Mouse (Mus musculus) lung, embryonic 15.5 days (tissue): ENCODE results near the gene Vcp. TPM values are rescaled to one million over a fixed set of nuclear protein-coding genes. Genes with fewer than 3 reads are reported as not detected.

ENCODE experiments used
- ATAC-seq: fragments of 200-750 bp; cut with Nextera tagmentation; 2 replicates; pipeline ENCODE4 v1.8.0; 2017; ENCODE audit warnings: moderate number of reproducible peaks, borderline replicate concordance; ENCODE audit not compliant: low FRiP score, low TSS enrichment; ENCODE audit errors: extremely low read depth
- H3K27ac ChIP-seq: fragments of 300-500 bp; sonication (generic); 2 replicates; pipeline ENCODE4 v1.5.1; 2015; ENCODE audit warnings: moderate library complexity, mild to moderate bottlenecking, inconsistent platforms
- H3K27me3 ChIP-seq: fragments of 300-500 bp; sonication (generic); 2 replicates; pipeline ENCODE4 v1.6.1; 2015; ENCODE audit warnings: inconsistent platforms
- H3K36me3 ChIP-seq: fragments of 300-500 bp; sonication (generic); 2 replicates; pipeline ENCODE4 v1.6.1; 2015; ENCODE audit warnings: inconsistent platforms
- H3K4me1 ChIP-seq: fragments of 300-500 bp; sonication (generic); 2 replicates; pipeline ENCODE4 v1.6.1; 2015; ENCODE audit warnings: inconsistent platforms
- H3K4me2 ChIP-seq: fragments of 300-500 bp; sonication (generic); 2 replicates; pipeline ENCODE4 v1.6.1; 2015; ENCODE audit warnings: inconsistent platforms, mild to moderate bottlenecking, moderate library complexity
- H3K4me3 ChIP-seq: fragments of 300-500 bp; sonication (generic); 2 replicates; pipeline ENCODE4 v1.5.1; 2015; ENCODE audit warnings: mild to moderate bottlenecking, inconsistent platforms
- H3K9ac ChIP-seq: fragments of 300-500 bp; sonication (generic); 2 replicates; pipeline ENCODE4 v1.6.1; 2015; ENCODE audit warnings: inconsistent platforms
- H3K9me3 ChIP-seq: fragments of 300-500 bp; sonication (generic); 2 replicates; pipeline ENCODE4 v1.6.1; 2016; ENCODE audit warnings: inconsistent platforms
- WGBS: fragments of 180-500 bp; shearing (Covaris S2); methylation state at CpG from one replicate; pipeline ENCODE4 v1.1.7; 2015; 5-methylcytosine and 5-hydroxymethylcytosine counted together
- polyA plus RNA-seq: library from polyadenylated mRNA; unstranded; fragments of >200 nt; fragmentation: Nextera tagmentation; extraction: Ambion mirVana; gene quantifications from 2 replicates; pipeline ENCODE4 v1.2.1, GENCODE M21; 2015

Vcp gene
- polyA plus RNA-seq, 1 experiment from 2014 or later, result 557 TPM

DNA sequence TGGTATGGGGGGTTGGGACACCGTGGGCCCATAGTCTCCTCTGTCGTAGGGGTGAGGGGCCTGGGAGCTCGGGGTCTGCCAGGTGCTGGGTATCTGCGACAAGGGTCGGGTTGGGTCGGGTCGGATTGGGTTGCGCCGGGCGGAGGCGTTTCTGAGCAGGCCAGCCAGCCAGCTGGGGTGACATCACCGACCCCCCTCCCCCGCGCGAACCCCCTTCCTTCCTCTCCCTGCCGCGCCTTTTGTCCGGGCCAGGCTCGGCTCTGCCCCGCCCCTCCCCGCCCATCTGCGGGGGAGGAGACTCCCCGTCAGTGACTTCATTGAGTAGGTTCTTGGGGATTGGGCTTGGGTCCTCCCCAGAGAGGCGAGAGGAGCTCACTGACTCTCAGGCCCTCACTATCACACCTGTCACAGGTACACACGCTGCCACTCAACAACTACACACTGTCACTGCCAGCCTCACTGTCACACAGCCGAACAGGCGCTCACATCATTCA is 50.2 kb downstream of the Vcp start:
- peak overlapping the region; percentile 85 for H3K4me3 ChIP-seq

DNA sequence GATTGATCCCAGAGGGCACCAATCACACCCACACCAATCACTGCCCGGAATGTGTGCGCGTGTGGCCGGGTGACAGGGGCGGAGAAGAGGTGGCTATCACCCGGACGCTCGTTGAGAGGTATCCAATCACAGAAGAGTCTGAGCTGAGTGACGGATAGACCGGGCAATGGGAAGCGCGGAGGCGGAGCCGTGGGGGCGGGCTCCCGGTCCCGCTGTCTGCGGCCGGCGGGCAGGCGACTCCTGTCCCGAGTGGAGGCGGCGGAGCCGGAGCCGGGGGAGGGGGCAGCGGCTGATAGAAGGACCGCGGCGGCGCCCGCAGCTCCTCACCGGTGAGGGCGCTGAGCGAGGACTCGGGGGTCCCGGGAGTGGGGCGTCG is 50.6 kb downstream of the Vcp start, which contains the start of gene Dnajb5:
Gene Dnajb5 (plus strand): TSS at position 139 of the 376 bp plus-strand sequence.
- peak within 1 kb of the TSS; percentile 83 for H3K4me2 ChIP-seq
- WGBS, result under 1% methylated on average over 37 of the region's 39 CpGs
- no peaks in the 10 kb centered on the region for H3K9me3 ChIP-seq
- H3K36me3 ChIP-seq, result no peaks in the 10 kb centered on the region
- H3K27ac ChIP-seq, result peak within 1 kb of the TSS; percentile 91
- peak within 1 kb of the TSS; percentile 85 for H3K4me3 ChIP-seq
- H3K9ac ChIP-seq, result peak within 1 kb of the TSS; percentile 87
- peaks cover 19% of the 10 kb centered on the region for H3K27me3 ChIP-seq
- H3K4me1 ChIP-seq, result peaks cover 23% of the 10 kb centered on the region
- peak; percentile 96 for ATAC-seq

More for the DNA sequence above, 50.2 kb downstream of the Vcp start:
- peak overlapping the region; percentile 87 for H3K9ac ChIP-seq
- ATAC-seq, result peak; percentile 83
- peak overlapping the region; percentile 83 for H3K4me2 ChIP-seq
- H3K4me1 ChIP-seq, result peaks cover 23% of the 10 kb centered on the region
- H3K36me3 ChIP-seq, result no peaks in the 10 kb centered on the region
- no peaks in the 10 kb centered on the region for H3K9me3 ChIP-seq
- 1% methylated on average over 24 of the region's 27 CpGs for WGBS
- peak overlapping the region; percentile 91 for H3K27ac ChIP-seq
- peaks cover 19% of the 10 kb centered on the region for H3K27me3 ChIP-seq

DNA sequence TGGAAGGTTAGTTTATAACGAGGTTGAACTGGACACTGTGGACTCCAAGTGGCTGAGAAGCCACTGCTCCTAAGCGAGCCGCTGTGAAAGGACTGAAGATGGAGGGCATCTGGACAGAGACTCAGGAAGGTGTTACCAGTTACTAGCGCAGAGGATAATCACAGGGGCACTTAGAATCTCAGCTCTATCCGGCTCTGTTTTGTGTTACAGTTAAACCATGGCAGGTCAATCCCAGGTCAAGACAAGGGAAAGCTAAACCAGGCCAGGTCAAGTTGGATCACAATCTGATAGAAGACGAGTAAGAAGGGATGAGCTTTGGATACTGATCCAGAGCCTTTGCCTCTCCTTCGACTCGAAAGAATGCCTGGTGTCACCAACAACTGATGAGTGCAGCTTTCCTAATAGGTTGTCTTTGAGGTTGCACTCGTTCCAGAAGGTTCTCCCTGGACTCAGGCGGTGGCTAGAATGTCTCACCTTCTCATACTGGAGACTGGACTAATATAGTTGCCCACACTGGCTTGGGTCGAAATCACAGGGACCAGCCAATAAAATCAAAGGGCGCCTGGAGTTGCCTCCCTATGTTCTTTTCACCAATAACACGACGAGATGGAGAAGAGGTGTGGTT is 51.1 kb downstream of the Vcp start:
- Histone ChIP-seq H3K36me3 (no peaks in the 10 kb centered on the region), H3K9ac (no peak overlapping the region), H3K4me3 (peak overlapping the region; percentile 85), H3K4me2 (peak overlapping the region; percentile 83), H3K4me1 (peaks cover 23% of the 10 kb centered on the region), H3K9me3 (no peaks in the 10 kb centered on the region), H3K27ac (no peak overlapping the region), H3K27me3 (peaks cover 22% of the 10 kb centered on the region)
- 7% methylated on average over 14 of the region's 14 CpGs for WGBS
- ATAC-seq, result no peak

DNA sequence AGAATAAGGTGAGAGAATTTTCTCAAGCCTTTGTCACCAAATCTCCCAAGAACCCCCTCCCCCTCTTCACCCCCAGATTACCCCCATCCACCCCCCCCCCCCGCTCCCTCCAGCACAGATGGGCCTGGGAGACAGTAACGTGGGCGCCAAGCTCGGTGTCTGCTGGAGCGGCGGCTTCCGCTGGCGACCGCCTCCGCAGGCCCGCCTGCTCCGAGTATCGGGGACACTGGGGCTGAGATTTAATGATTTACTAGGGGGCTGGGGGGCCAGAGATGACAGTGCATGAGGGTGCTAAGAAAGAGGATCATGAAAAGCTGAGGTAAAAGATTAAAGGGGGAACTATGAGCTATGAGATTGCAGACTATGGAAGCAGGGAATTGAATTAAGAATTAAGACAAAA is 51.8 kb downstream of the Vcp start:
- Histone ChIP-seq H3K9me3 (no peaks in the 10 kb centered on the region), H3K4me3 (no peak overlapping the region), H3K27me3 (peaks cover 23% of the 10 kb centered on the region), H3K36me3 (no peaks in the 10 kb centered on the region), H3K4me1 (peaks cover 23% of the 10 kb centered on the region), H3K4me2 (no peak overlapping the region), H3K27ac (no peak overlapping the region), H3K9ac (no peak overlapping the region)
- no peak for ATAC-seq
- WGBS, result 26% methylated on average over 13 of the region's 13 CpGs

DNA sequence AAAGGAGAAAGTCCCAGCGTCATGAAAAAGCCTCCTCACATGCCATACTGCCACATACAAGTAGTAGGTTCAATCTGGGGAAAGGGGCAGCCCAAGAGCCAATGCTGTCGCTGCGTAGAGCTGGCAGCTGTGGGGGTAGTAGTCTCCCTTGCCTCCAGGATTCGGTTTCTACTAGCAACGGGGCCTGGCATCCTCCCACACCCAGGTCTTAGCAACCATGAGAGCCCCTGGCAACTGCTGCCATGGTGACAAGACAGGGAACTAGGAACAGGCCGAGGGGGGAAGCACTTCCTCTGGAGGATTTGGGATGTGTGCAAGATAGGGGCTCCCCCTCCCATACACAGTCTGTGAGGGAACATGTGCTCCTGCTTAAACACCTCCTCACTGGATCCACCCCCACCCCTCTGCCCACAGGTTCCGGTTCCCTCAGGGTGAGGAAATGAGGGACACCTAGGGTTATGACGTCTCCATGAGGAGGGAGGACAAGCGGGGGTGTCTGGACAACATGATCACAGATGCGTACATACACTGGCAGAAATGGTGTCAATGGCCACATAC is 53.5 kb downstream of the Vcp start:
- Histone ChIP-seq H3K27ac (no peak overlapping the region), H3K4me3 (no peak overlapping the region), H3K27me3 (peaks cover 23% of the 10 kb centered on the region), H3K4me2 (no peak overlapping the region), H3K36me3 (no peaks in the 10 kb centered on the region), H3K4me1 (peaks cover 21% of the 10 kb centered on the region), H3K9ac (no peak overlapping the region), H3K9me3 (no peaks in the 10 kb centered on the region)
- WGBS, result 57% methylated on average over 10 of the region's 10 CpGs
- no peak for ATAC-seq

DNA sequence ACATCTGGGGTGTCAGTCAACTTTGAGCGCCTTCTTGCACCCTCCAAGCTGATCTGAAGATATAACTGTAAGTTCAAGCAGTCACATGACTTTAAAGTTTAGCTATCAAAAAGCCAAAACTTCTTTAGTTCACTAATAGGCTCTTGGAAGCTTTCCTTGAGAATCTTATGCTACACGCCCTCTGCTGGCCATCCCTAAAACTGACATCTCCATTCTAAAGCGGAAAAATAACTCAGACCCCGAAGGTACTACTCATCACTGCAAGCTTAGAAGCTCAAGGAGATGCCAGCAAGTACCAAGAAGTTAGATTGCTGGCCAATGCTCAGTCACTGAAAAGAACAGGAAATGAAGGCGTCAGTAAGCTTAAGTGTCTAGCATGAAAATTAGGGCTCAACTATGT is 54.4 kb downstream of the Vcp start:
- WGBS, result 6% methylated on average over 5 of the region's 5 CpGs
- Histone ChIP-seq H3K27me3 (peaks cover 23% of the 10 kb centered on the region), H3K36me3 (no peaks in the 10 kb centered on the region), H3K27ac (no peak overlapping the region), H3K4me2 (no peak overlapping the region), H3K4me1 (peaks cover 13% of the 10 kb centered on the region), H3K4me3 (no peak overlapping the region), H3K9me3 (no peaks in the 10 kb centered on the region), H3K9ac (no peak overlapping the region)
- no peak for ATAC-seq

DNA sequence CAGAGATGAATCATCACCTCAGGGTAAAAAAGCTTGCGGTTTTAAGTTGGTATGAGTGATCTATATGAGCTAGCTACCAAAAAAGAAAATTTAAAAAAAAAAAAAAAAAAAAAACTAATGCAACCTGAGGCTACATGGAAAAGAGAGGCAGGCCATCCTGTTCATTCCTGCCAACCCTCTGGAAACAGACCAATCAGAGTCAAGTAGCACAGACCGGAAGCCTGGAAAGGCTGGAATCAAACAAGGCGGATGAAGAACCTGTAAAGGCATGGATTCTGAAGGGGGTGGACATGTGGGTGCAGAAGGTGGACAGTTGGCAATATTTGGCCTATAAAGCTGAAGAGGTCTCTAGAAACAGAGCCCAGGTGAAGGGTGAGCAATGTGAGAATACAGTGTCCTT is 54.9 kb downstream of the Vcp start:
- peaks cover 23% of the 10 kb centered on the region for H3K27me3 ChIP-seq

DNA sequence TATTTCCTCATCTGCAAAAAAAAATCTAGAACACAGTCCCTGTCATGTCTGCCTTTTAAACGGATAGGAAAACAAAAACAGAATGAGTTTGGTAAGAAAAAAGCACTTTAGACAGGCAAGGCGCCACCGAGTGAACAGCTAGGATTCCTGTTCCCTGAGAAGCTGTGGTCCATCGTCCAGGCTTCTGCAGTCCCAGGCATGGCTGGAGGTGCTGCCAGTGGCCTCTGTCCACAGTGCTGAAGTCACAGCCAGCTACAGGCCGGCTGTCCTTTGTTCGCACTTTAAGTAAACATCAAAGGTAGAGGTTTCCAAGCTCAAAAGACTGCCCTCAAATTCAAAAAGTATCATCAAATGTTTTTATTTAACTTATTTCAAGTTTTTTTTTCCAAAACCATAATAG is 55.3 kb downstream of the Vcp start:
- Histone ChIP-seq H3K4me1 (peaks cover 5% of the 10 kb centered on the region; the same call in 1 of the 2 replicates), H3K9ac (no peak overlapping the region), H3K27me3 (peaks cover 23% of the 10 kb centered on the region), H3K36me3 (no peaks in the 10 kb centered on the region), H3K4me2 (no peak overlapping the region), H3K27ac (no peak overlapping the region), H3K4me3 (no peak overlapping the region), H3K9me3 (no peaks in the 10 kb centered on the region)
- WGBS, result 0% methylated on average over 6 of the region's 6 CpGs
- no peak for ATAC-seq

More for the DNA sequence above, 54.9 kb downstream of the Vcp start:
- Histone ChIP-seq H3K9ac (no peak overlapping the region), H3K4me1 (peaks cover 8% of the 10 kb centered on the region), H3K9me3 (no peaks in the 10 kb centered on the region), H3K4me3 (no peak overlapping the region), H3K27ac (no peak overlapping the region), H3K36me3 (no peaks in the 10 kb centered on the region), H3K4me2 (no peak overlapping the region)
- WGBS, result 86% methylated on average over 3 of the region's 3 CpGs
- no peak for ATAC-seq

DNA sequence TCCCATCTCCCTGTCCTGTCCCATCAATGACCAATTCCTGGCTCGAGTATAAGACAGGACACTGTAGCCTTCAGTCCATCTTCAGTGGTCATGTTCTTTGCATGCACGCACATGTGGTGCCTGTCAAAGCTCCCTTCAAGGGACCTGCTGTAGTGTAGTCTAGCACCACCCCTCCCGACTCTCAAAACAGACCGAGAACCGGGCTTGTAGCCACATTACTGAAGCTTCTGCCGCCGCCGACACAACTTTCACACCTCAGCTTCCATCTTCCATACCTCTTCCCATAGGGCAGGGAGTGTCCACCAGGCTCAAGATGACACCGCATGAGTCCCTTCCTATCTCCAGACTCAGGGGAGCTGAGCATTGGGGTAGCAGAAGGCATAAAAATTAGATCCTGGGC is 56.1 kb downstream of the Vcp start:
- Histone ChIP-seq H3K9ac (no peak overlapping the region), H3K27ac (no peak overlapping the region), H3K27me3 (peaks cover 25% of the 10 kb centered on the region), H3K4me3 (no peak overlapping the region), H3K4me2 (no peak overlapping the region), H3K4me1 (peaks cover 3% of the 10 kb centered on the region; the same call in 1 of the 2 replicates), H3K36me3 (no peaks in the 10 kb centered on the region), H3K9me3 (no peaks in the 10 kb centered on the region)
- no peak for ATAC-seq
- WGBS, result 77% methylated on average over 9 of the region's 9 CpGs

DNA sequence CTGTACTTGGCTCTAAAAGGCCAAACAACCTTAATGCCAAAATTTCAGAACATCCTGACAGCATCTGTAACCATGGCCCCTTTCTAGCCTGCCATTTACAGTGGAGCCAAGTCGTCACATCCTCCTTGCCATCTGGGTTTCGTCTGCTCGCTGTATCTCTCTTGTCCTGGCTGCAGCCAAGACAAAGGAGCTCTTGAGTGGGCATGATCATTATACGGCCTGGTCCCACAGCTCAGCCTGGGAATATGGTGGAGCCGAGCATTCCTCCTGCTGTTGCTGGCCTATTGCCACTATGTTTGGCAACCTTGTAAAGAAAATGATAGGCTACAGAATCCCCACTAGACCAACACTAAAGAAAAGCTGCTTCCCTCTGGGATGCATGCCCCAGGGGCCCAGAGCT is 57.0 kb downstream of the Vcp start:
- Histone ChIP-seq H3K9me3 (no peaks in the 10 kb centered on the region), H3K4me2 (no peak overlapping the region), H3K4me1 (no peaks in the 10 kb centered on the region), H3K36me3 (no peaks in the 10 kb centered on the region), H3K27me3 (peaks cover 30% of the 10 kb centered on the region), H3K9ac (no peak overlapping the region), H3K4me3 (no peak overlapping the region), H3K27ac (no peak overlapping the region)
- no peak for ATAC-seq
- WGBS, result 55% methylated on average over 5 of the region's 5 CpGs

DNA sequence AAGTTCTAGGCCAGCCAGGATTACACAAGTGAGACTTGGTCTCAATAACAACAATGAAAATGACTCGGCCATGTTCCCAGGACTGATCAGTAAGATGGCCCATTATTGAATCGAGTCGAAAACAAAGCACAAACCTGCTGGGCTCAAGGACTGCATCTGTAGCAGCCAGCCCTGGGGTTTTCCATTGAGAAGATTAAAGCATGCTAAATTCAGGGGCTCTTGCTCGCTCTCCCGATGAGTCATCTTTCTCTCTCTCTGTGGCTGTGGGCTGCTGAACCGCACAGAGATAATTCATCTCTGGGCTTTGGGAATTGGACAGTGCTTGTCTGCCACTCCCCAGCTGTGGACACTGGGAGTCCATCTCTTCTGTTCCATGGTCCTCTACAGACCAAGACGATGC is 58.9 kb downstream of the Vcp start:
- no peak for ATAC-seq
- Histone ChIP-seq H3K27ac (no peak overlapping the region), H3K4me1 (no peaks in the 10 kb centered on the region), H3K36me3 (no peaks in the 10 kb centered on the region), H3K4me3 (no peak overlapping the region), H3K9me3 (no peaks in the 10 kb centered on the region), H3K9ac (no peak overlapping the region), H3K4me2 (no peak overlapping the region), H3K27me3 (peaks cover 16% of the 10 kb centered on the region; the same call in 1 of the 2 replicates)
- WGBS, result 77% methylated on average over 7 of the region's 7 CpGs

DNA sequence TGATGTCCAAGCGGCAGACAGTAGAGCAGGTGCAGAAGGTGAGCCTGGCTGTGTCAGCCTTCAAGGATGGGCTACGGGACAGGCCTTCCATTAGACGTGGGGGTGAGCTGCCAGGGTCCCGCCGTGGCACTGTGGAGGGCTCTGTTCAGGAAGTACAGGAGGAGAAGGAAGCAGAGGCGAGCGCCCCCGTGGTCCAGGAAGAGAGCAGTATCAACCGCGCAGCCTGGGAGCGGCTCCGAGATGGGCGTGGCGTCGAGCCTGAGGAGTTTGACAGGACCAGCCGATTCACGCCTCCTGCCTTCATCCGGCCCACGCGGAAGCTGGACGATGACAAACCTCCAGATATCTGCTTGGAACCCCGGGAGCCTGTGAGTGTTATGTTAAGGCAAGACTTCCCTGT is 66.7 kb downstream of the Vcp start:
- peak; percentile 27; the same call in 1 of the 2 replicates for ATAC-seq
- Histone ChIP-seq H3K9ac (no peak overlapping the region), H3K4me2 (peak overlapping the region; percentile 44), H3K4me3 (peak overlapping the region; percentile 13; the same call in 1 of the 2 replicates), H3K27ac (no peak overlapping the region), H3K9me3 (no peaks in the 10 kb centered on the region), H3K4me1 (0 out of 2 replicates have a peak, but pooled peaks cover 4% of the 10 kb centered on the region), H3K27me3 (peaks cover 20% of the 10 kb centered on the region; the same call in 1 of the 2 replicates), H3K36me3 (no peaks in the 10 kb centered on the region)
- 4% methylated on average over 22 of the region's 22 CpGs for WGBS
